Mouse (Mus musculus): ENCODE data around the gene Zhx3.

Gene Zhx3

DNA sequence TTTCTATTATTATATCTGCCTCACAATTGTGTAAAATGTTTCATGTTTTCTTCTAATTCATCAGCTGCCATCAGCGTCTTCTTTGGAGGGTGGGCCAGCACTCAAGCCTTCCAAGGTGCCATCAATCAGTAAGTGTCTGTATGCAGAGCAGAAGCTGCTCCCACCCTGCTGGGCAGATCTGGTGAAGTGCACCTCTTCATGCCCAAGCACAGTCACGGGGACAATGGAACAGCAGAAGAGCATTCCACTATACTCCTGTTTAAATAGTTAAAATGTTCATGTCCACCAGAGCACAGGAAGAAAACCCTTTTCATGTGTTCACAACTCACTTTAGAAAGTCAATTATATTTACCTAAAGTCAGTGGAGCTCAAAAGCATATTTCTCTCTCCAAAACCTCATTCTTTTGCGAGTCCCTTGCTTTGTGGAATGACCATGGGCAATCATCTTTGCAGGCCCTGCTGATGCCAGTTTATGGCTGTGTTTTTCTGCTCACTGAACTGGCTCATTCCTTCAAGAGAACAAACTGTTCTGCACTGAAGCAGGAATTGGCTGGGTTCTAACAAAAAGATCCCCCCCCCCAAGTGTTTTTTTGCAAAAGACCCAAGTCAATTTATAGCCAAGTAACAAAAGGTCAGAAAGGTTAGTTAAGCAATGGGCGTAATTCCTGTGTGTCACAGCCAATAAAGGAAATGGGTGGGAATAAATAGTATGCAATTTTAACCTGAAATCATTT is 67.8 kb downstream of the Zhx3 start:
- peak; percentile 9 for DNase-seq (ENCODE audit: extremely low spot score)

DNA sequence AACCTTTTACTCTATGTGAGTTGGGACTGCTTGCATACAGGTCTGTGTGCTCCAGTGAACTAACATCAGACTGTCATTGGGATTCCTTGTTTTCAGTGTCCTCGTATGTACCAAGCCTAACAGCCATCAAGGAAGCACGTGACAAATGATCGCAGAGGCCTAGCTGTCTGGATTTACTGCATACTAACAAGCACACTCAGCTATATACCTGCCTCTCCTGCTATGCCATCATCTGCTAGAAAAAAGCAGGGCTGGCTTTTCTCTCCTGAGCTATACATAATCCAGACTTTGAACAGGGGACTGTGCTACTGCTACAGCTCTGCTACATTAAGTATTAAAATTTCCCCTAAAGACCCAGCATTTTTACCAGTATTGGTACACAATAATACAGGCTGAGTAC is 70.5 kb downstream of the Zhx3 start:
- no peak for DNase-seq (ENCODE audit: extremely low spot score)

DNA sequence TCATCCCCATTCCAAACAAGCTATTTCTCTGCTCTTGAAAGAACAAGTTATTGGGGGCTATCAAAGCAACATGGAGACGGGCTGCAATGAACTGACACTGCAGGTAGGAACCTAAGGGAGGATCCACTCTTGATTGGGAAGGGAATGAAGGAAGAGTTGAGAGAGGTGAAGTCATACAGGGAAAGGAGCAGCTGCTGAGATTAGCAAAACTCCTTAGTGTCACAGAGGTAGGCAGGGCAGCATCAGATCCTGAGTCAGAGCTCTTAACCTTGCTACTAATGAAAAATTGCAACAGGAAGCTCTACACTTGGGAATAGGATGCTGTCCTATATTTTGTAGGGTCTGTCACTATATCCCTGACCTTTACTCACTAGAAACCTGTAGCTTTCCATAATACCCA is 71.8 kb downstream of the Zhx3 start:
- DNase-seq (ENCODE audit: extremely low spot score): no peak

DNA sequence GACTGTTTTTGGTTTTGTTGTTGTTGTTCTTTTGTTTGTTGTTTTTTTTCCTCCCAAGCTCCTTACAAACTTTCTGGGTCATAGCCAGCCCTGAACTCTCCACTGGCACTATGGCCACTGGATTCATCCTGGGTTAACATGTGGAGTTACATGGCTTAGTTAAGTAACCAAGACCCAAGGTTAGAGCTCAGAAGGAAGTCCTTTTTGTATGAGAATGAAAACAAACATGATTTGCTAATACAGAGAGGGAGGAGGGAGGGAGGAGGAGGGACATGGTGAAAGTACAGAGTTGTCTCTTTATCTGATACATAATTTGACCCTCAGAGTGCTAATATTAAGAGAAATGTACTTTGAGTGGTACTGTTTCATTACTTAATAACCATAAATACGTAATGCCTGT is 74.6 kb downstream of the Zhx3 start:
- no peak for DNase-seq (ENCODE audit: extremely low spot score)

DNA sequence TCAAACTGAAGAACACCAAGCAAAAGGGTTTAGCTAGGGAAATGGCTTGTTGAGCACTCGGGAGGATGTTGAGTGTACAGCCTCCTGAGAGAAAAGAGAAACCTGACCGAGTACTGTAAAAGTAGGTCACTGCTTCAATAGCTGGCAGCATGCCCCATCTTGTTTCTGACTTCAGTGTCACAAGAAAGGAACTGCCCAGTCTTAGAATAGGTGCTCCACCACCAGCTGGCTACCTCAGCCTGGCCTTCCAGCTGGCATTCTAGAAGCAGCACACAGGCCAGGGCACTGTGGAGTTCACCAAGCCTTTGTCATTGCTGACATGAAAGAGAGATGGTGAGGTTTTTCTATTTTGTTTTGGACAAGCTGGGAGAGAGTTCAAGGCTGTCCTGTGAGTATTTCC is 75.8 kb downstream of the Zhx3 start:
- no peak for DNase-seq (ENCODE audit: extremely low spot score)

DNA sequence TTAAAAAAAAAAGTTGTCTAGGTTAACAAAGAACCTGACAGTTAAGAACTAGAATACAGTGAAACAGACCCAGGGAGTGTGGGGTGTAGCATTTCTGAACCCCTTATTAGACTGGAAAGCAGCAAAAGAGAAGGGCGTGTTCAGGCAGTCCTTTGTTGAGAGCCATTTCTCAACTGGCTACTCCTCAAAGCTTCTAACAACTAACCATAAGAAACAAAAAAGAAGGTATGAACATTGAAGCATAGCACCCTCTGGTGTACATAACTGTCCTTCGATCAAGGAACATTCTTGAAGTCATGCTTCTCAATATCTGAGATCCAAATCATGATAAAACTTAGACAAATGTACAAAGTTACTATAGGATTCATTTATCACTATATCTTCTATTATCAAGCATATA is 79.7 kb downstream of the Zhx3 start:
- DNase-seq (ENCODE audit: extremely low spot score): no peak

DNA sequence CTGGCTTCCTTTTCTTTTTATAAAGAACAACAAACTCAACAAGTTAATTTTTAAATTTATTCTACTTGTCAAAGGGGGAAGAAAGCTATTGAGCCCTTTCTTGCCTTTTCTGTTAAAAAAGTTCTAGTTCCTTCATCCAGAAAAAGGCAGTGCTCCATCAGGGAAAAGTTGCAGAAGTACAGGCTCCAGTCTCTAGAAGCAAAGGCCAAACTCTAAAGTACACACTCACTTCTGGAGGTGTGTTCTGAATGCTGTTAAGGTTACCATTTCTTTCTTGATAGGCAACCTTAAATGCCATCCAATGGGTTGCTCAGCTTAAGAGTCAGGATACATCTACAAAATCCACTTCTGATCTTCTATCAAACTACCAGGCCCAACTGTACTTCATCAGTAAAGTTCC is 83.1 kb downstream of the Zhx3 start:
- no peak for DNase-seq (ENCODE audit: extremely low spot score)

DNA sequence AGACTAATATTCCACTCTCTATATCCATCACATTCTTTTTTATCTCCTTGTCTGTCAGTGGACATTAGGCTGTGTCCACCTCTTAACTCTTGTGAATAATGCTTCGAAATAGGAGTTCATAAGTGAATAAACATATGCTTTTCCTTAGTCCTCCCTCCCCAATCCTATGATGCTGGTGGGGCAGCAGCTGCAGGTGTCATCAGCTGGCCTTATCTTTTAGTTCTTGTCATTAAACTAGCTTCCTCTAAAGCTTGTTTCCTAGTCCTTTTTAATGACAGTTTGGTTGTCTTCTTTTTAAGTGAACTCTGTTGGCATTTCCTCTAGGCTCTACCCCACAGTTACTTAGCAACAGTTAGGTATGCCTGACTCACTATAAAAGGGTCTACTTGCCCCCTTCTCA is 83.8 kb downstream of the Zhx3 start:
- no peak for DNase-seq (ENCODE audit: extremely low spot score)

DNA sequence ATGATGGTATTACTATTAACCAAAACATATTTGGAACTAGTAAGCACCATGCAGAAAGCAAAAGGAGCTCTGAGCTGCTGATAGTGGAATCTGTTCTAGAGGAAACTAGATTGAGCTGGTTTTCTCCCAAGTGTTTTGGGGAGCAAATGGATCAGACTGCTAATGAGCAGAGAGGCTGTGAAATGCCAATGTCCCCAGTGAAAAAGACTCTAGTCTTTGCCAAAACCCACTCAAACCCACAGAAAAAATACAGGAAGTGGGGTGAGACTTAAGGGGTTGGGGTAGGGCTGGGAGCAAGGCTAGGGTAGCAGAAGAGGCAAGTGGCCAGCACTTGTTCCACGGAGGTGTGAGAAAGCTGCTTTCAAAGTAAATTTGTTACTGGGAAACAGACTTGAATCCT is 86.5 kb downstream of the Zhx3 start:
- no peak for DNase-seq (ENCODE audit: extremely low spot score)

DNA sequence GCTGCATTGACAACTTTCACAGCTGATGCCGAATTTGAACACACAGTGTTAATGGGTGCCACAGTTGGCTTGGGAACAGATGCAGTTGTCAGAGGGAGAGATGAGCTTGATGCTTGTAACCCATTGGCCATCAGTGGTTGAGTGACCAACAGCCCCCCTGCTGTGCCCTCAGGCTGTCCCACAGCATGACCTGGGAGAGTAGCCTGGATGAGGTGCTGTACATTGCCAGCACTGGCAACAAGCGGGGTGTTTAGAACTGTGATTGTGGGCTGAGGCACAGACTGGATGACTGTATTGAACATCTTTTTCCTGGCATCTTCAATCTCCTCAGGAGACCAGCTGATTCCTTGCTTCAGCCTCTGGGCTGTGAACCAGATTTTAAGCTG is 92.0 kb downstream of the Zhx3 start:
- DNase-seq (ENCODE audit: extremely low spot score): no peak

DNA sequence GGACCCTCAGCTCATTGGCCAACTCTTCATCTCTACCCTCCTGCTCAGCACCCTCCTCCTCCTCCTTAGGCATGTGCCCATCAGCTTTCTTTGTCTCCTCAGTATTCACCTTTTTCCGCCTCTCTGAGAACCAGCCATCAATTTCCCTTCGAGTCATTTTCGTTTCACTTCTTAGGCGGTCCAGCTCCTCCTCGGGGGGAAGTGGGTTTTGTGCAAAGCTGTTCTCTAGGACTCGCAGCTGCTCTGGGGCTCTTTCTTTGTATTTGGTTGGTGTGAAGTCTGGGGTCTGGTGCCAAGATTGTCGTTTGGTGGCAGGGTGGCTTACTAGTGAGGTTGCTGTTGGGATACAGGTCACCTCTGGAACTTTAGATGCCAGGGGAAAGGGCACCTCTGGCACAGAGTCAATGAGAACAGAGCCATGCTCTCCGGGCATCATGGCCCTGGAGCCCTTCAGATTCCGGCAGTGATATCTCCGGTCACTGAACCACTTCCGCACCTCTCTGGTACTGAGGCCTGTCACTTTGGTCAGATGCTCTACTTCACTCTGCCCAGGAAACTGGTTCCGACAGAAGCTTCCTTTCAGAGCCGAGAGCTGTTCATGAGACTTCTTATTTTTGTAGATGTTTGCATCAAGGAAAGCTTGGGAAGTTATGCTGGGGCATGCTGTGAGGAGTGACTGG is 92.5 kb downstream of the Zhx3 start:
- DNase-seq (ENCODE audit: extremely low spot score): no peak

DNA sequence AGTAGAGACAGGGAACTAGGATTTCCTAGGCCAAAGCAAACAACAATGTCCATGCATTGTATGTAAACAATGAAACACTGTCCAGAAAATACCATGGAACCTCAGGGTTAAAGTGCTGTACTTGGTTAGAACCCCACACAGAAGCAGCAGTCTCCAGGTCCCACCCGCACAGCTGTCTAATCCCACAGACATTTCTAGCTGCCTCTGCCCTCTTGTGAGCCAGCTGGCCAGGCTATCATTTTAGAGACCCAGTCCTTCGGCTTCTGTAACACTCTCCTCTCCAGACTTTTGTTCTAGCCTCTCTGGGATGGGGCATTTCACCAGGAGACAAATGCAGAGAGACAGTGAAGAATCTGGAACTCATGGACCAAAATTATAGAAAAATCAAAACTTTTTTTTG is 94.8 kb downstream of the Zhx3 start:
- DNase-seq (ENCODE audit: extremely low spot score): no peak

DNA sequence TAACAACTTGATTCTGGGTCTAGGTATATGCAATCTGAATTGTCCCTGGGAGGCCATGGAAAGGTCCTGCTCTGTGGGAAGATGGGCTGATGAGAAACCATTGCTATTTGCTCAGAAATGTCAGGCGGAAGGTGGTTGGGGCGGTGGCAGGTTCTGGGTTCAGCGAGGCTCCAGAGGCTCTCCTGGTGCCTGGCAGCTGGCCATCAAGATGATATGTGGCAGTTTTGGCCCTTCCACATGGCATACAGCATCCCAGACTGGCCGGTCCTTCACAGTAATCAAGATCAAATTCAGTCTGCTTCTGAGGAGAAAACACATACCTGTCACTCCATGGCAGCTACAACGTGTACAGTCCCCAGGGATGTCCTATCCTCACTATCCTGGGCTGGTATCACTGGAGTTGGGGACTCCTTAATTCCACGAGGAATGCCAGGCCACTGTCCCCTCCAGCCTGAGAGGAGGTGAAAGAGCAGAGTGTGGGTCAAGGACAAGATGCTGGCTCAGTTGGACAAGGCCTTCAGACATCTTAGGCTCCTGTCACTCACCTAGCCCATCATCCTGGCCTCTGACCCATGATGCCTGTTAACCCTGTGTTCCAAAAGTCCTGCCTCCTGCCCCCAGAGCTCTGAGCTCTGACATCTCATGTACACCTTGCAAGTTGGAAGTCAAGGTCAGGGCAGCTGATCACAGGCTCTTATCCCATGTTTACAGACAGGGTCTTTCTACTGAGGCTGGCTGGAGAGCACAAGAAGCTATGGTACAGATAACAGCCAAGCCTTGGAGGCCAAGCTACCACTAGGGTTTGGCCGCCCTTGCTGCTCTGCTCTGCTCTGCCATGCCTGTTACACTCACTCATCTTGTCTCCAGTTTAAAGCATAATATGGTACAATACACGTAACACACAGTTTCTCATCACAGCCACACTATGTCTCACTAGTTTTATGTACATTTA is 101.2 kb downstream of the Zhx3 start:
- no peak for DNase-seq (ENCODE audit: extremely low spot score)

DNA sequence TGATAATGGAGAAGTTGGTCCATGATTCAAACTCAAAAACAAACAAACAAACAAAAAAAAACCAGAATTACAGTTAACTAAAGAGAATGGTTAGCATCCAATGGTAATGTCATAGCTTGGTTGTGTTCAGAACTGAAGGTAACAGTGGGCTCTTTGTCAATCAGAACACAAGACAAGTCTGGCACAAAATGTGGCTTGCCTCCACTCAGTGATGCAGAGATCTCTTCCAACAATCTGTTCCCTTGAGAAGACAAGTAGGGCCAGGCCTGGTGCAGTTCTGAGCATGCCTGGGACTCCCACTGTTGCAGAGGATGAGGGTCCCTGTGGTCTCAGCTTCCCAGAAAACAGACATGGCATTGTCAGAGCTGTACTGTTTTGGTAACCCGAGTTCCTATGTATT is 101.9 kb downstream of the Zhx3 start:
- no peak for DNase-seq (ENCODE audit: extremely low spot score)

DNA sequence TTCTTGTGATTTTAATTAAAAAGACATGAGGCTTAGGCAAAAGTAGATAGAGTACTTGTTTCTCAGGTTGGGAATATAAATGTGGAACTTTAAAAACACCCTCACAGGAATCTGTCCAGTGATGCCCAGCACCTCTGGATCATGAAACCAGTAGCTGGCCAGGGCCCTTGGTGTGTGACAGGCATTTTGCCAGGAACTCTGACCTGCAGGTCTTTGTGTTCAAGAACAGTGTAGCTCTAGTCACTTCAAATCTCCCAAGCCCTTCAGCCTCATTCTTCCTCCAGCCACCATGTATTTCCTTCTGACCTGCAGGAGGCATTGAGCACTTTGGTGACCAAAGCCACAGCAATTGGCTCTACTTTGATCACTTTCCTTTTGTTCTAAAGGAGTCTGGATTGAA is 102.4 kb downstream of the Zhx3 start:
- no peak for DNase-seq (ENCODE audit: extremely low spot score)

DNA sequence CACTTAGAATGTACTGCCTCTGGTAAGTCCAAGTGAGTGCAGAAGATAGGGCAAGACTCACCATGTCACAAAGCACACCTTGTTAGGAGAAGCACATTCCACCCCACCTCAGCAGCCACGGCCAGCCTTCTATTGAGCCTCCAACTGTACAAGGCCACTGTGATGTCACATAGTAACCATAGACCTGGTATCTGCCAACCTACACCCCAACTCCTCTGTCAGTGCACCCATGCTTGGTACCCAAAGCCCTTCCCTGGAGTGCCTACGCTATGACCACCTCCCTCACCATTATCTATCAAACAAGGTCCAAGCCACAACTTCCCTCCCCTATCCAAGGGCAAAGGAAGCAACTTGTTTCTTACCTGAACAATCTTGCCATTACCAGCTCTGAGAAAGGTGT is 103.8 kb downstream of the Zhx3 start:
- no peak for DNase-seq (ENCODE audit: extremely low spot score)

DNA sequence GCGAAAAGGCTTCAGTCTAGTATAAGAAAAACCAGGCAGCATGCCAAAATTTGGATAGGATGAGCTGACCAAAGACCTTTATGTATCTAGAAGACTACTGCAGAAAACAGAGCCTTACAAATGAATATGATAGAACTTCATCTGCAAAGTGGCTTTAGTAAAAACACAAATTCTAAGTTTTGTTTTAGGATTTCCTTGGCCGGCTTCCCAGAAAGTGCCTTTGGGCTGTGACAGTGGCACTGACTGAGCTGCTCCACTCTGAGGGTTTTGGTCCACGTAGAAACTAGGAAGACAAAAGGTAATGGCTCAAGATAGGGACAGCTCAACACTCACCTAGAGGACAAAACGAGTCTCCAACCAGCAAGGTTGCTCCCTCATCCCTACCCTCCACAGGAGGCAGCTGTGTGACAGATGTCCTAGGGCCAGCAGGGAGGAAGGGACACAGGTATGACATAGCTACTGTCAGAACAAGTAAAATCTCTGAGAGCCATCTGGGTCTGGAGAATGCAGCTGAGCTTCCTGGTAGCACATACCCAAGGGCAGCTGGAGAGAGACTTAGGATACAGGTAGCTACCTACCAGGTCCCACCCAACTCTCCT is 104.6 kb downstream of the Zhx3 start:
- DNase-seq (ENCODE audit: extremely low spot score): no peak

DNA sequence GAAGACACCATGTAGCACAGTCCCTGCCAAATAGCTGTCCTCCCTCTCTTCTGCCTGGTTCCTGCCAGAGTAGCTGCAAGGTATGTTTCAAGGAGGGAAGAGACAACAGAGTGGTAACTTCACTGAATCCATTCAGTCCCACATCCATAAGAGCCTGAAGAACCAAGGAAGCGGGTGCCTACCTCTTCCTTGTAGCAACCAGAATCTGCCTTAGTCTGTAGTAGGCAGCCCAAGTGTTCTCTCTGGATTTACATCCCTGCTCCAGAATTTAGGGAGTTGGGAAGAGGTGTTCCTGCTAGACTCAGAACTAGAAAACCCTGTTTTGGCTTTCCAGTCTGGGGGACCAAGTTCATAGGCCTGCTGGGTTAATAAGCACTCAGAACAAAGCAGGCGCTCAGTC is 105.6 kb downstream of the Zhx3 start:
- DNase-seq (ENCODE audit: extremely low spot score): no peak

DNA sequence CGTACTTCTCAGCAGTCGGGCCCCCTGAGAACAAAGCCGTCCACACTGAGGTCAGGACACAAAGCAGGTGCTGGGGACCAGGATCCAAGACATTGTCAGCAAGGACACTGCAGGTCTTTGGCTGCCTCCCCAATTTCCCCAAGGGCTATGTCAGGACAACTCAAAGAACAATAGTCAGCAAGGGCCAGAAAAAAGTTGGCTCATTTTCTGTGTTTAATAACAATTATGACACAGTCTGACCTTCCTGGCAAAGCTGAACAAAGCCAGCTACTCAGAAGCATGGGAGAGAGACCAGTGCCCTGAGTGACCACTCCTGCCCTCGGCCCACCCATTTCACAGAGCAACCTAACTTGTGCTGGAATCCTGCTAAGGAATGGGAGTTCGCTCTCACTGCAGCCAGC is 106.4 kb downstream of the Zhx3 start:
- DNase-seq (ENCODE audit: extremely low spot score): no peak

DNA sequence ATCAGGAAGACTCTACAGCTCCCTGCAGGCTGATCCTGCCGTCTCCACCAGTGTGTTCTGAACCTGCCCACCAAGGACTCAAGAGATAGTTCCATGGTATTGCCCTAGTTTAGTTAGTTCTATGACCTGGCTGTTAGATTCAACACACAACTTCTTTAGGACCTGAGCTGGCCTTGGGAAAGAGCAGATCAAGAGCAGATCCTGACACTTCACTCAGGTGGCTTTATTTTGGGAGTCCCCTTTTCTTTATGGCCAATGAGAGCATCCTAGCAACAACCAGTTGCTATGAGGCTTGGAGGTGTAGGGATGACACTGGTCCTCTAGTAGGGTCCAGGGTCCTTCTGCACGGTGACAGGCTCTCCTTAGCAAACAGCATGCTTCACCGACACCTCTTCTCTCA is 107.7 kb downstream of the Zhx3 start:
- DNase-seq (ENCODE audit: extremely low spot score): no peak

DNA sequence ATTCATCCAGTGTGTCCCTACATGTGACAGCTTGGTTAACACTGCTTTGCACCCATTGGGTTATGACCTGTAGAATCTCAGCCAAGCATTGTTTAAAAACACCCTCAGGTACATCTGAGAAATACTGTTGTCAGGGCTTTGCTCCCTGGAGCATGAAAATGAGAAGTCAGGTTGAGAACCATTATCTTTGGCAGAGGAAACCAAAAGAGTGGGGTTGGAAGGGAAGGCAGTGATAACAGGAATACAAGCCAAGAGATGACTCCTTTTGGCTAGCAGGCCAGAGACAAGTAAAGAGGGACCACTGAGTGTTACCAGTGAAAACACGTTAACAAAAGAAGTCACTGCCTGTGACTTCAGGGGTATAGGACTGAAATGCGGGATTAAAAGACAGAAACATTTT is 108.4 kb downstream of the Zhx3 start:
- DNase-seq (ENCODE audit: extremely low spot score): no peak

DNA sequence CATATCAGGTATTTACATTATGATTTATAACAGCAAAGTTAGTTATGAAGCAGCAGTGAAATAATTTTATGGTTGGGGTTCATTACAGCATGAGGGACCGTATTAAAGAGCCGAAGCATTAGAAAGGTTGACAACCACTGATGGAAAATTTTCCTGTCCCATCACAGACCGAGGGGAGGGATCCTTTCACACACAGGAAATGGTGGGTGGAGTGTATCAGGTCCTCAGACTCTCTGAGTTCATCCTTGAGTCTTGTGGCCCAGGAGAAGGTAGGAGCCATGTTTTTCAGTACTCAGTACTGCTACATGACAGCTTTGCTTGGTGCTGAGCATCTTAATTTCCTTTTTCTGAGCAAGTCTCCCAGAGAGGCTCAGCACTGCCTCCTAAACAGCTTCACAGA is 109.0 kb downstream of the Zhx3 start:
- DNase-seq (ENCODE audit: extremely low spot score): no peak
